Mouse (Mus musculus) left cerebral cortex, adult 11 months (tissue): ENCODE measurements around the gene Tmem40.

Experiments
- DNase-seq: peaks from one replicate; pipeline ENCODE4 v3.0.0; 2022; ENCODE audit warnings: low spot score

Tmem40 gene

GRCm38 (mm10) chr6:115701302-115701701 lies 60.9 kb downstream of the Tmem40 start:
- no peak for DNase-seq

DNA sequence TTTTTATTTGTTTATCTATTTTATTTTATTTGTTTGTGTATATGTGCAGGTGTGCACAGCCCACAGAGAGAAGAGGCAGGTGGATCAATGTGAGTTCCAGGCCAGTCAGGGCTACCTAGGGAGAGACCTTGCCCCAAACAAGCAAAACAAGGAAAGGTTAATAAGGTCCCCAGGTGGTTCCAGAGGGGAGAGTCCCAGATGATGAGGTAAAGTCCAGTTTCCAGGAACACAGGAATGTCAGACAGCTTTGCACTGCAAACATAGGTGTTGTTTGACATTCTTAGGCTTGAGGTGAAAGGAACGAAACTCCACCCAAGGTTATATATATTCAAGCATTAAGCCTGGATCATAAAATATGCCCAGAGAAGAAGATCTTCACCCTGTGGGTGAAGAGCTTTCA lies 61.4 kb downstream of the Tmem40 start:
- no peak for DNase-seq

DNA sequence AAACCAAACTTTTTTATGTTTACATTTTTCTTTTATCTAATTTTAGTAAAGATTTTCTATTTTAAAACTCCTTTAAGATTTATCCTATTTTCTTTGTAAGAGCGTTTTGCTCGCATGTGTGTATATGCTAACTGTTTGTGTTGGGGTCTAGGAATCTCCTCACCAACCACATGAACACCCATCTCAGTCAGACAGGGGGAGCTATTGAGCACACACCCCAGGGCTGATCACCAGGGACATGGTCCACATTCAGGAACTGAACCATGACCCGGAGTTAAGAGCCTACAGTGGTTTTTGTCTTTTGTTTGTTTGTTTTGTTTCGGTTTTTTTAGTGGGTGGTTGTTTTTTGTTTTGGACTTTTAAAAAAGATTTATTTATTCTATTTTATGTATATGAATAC lies 63.5 kb downstream of the Tmem40 start:
- DNase-seq, result no peak

DNA sequence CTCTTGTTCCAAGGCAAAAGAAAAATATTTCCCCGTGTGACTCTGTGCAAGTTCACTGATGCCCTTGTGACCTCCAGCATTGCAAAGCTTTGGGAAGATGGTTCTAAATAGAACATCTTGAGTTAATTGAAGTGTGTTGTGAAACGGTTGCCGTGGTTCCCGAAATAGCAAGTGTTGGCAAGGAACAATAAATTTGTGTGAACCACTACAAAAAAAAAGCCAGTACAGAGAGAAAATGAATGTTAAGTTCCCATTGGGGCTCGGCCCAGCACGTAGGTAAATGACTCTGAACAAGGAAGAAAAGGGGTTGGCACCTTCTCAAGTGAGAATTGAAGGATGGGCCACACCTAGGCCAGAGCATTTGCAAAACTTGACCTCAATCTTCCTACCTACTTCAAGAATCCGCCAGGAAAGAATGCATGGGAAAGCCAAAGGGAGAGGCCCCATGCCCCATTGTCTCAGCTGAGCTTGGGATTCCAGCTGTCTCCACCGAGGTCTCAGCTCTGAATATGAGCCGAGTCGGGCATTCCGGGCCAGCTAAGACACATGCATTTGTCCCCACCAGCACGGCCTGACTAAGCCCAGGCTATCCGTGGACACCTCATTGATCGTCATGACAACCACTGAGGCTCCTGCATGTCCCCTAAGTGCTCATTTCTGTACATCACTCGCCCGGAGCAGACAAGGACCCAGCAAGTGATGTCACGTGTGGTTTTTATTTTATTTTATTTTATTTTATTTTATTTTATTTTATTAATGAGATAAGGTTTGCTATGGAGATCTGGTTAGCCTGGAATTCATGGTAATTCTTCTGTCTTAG lies 64.3 kb downstream of the Tmem40 start:
- DNase-seq, result no peak

GRCm38 (mm10) chr6:115696707-115697215 lies 65.4 kb downstream of the Tmem40 start:
- no peak for DNase-seq

DNA sequence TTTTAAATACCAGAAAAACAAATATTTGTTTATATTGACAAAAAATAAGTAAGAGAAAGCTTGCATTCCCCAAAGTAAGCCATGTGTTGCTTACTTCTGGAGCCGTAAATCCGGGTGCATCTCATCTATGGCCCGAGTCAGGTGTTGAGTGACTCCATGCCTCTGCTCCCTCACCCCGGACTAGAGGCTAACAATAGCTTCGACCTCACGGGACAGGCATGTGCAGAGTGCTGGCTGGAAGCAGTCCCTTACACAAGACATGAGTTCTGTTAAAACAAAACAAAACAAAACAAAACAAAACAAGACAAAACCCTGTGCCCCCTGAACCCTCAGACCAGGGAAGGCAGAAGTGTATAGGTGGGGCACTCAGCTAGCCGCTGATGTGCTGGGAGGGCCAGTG lies 67.1 kb downstream of the Tmem40 start:
- DNase-seq, result no peak

- DNase-seq, result no peak
Measured at GRCm38 (mm10) chr6:115694441-115694842, 67.8 kb downstream of the Tmem40 start.

DNA sequence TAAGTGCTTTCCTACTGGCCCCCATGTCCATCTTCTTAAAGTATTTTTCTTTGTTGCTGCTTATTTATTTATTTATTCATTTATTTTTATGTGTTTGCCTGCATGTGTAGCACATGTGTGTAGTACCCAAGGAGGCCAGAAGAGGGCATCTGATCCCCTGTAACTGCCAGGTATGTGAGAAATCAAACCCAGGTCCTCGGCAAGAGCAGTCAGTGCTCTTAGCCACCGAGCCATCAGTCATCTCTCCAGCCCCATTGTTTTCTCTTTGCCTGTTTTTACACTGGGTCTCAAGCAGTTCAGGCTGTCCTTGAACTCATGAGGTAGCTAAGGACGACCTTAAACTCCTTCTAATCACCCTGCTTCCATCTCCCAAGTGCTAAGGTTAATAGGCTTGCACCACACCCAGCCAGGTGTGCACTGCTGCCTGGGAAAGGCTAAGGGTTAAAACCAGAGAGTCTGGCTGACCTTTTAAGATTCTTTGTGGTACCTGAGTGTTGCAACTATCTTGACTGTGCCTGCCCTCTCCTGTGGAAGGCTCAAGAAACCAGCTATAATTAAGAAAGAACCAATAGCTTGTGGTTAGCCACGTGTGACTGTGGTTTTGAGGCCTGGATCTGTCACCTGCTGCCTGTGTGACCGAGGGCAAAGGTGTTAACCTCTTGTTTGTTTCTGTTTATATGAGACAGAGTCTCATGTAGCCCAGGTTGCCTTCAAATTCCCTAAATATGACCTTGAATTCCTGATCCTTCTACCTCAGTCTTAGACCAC lies 69.1 kb downstream of the Tmem40 start:
- no peak for DNase-seq

- DNase-seq, result no peak
Measured at GRCm38 (mm10) chr6:115692163-115692950, 69.9 kb downstream of the Tmem40 start.

DNA sequence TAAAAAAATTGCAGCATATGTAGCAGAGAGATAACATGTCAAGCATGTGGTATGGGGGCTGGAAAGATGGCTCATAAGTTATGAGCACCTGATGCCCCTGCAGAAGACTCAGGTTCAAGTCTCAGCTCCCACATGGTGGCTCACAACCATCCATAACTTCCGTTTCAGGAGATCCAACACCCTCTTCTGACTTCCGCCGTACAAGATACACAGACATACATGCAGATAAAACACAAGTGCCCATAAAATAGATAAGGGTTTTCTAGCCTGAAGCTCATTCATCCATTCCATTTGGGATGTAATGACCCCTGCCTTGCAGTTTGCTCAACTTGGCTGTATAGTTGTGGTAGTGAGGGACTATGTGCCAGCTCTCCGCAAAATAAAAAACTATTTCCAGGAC lies 72.1 kb downstream of the Tmem40 start:
- no peak for DNase-seq

DNA sequence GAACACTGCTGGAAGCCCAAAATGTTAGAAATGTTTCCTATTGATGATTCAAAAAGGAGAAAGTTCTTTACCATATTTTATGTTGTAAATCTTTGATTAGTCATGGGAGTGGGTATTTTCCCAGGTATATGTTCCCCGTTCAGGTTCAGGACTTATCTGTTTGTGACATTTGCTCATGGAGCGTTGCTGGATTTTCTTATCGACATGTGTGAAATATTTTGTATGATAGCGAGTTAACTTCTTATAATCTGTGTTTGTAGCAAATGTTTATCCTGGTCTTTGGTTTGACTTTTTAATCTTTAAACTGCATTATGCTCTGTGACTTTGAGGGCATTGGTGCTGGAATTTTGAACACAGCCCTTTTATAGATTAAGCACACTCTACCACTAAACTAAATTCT lies 73.6 kb downstream of the Tmem40 start:
- DNase-seq, result no peak

DNA sequence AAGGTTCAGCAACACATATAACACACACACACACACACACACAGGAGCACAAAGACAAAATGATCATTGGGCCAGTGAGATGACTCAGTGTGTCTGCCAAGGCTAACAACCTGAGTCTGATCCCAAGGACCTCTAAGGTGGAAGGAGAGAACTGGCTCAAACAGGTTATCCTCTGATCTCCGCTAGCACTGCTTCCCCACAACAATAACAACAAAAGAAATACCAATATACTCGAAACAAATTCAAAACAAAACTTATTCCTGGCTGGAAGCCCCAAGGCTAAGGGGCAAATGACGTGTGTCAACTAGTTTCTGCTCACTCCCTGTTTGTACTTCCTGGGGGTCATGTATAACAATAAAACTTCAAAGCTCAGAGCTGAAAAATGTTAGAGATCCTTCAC lies 74.5 kb downstream of the Tmem40 start:
- DNase-seq, result no peak

- no peak for DNase-seq
Measured at GRCm38 (mm10) chr6:115684851-115685646, 77.2 kb downstream of the Tmem40 start.

GRCm38 (mm10) chr6:115684271-115684670 lies 77.9 kb downstream of the Tmem40 start:
- DNase-seq, result no peak

- no peak for DNase-seq
Measured at GRCm38 (mm10) chr6:115681066-115681465, 81.1 kb downstream of the Tmem40 start.
